Mouse (Mus musculus): ENCODE measurements around the gene Exosc5. TPM values are rescaled to one million over a fixed set of nuclear protein-coding genes. Genes with fewer than 3 reads are reported as not detected.

The Exosc5 gene
- polyA plus RNA-seq (2012; rRNA removed): 42.3 and 42.8 TPM in 2 replicates

DNA sequence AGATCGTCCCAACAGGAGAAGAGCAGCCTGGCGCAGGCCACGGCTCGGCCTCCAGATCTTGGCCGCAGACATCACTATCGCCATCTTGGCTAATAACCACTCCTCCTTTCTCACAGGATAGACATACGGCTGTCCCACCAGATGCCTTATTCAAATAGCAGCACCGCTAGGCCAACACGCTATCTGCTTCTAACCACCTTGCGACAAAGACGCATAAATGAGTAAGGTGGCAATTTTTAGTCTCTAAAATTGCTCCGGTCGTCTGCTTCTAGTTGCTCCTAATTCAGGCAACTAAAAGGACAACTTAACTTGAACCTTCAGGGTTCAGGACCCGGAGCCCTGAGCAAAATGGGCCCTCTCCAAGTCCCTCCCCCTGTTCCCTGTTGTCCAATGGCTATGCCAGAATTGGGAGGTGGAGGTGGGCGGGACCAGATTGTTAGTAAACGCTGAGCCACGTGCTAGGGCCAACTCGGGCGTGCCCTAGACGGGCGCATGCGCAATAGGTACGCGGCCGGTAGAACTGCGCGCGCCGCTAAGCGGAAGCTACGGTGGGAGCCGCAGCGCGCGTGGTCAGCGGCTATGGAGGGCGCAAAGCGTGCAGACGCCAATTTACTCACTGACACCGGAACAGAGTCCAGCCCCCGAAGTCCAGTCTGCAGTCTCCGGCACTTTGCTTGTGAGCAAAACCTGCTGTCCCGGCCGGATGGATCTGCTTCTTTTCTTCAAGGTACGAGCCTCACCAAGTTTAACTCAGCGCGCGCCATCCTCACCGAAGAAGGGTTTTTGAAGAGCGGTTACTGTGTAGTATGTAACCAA is at the start of gene Exosc5, which contains the start of gene Bckdha:
Gene Exosc5, plus strand, starts transcription at position 508 of the 816 bp plus-strand sequence.
Gene Bckdha, minus strand, starts transcription at position 325 of the 816 bp plus-strand sequence.
- Histone ChIP-seq H3K4me1 (ENCODE audit: control insufficient read depth, insufficient read depth, low read length) (peaks cover 12% of the 10 kb centered on the region), H3K27me3 (ENCODE audit: control insufficient read depth, insufficient read depth, low read length) (no peaks in the 10 kb centered on the region), H3K27ac (ENCODE audit: insufficient read depth, low read length) (peak within 1 kb of the TSS; percentile 94), H3K4me3 (replicated peaks; ENCODE audit: insufficient read depth, low read depth, low read length) (peak within 1 kb of the TSS; percentile 83)
- under 1% methylated on average over 50 of the region's 50 CpGs for WGBS
- peak; percentile 100 for DNase-seq
- TF ChIP-seq POLR2A (IDR thresholded peaks at IDR 0.05; ENCODE audit: borderline replicate concordance, insufficient read depth, low read length) (peak; percentile 81), CTCF (IDR thresholded peaks at IDR 0.05; ENCODE audit: borderline replicate concordance, insufficient read depth, low read depth, low read length) (no peak)

DNA sequence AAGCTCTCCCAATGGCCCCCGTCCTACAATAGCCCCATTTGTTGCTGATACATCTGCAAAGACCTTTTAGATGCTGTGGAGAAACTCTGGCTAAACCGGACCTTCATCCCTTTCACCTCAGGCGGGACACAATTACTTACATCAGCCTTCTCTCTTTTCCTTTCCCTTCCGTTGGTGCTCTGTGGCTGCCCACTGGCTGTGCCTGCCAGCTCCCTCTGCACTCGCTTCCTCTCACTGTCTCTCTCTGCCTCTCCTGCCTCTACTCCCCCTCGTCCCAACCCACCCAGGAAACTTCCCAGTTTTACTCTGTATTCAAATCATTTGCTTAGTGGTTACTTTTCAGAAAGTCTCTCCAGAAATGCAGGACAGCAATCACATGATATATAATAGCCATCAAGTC is 48.9 kb upstream of the Exosc5 start:
- DNase-seq: no peak
- WGBS: 46% methylated on average over 6 of the region's 6 CpGs
- TF ChIP-seq CTCF (IDR thresholded peaks at IDR 0.05; ENCODE audit: borderline replicate concordance, insufficient read depth, low read depth, low read length) (no peak), POLR2A (IDR thresholded peaks at IDR 0.05; ENCODE audit: borderline replicate concordance, insufficient read depth, low read length) (no peak)
- H3K4me1 ChIP-seq (ENCODE audit: control insufficient read depth, insufficient read depth, low read length): no peaks in the 10 kb centered on the region
- H3K27ac ChIP-seq (ENCODE audit: insufficient read depth, low read length): no peak overlapping the region
- no peak overlapping the region for H3K4me3 ChIP-seq (replicated peaks; ENCODE audit: insufficient read depth, low read depth, low read length)
- no peaks in the 10 kb centered on the region for H3K27me3 ChIP-seq (ENCODE audit: control insufficient read depth, insufficient read depth, low read length)

DNA sequence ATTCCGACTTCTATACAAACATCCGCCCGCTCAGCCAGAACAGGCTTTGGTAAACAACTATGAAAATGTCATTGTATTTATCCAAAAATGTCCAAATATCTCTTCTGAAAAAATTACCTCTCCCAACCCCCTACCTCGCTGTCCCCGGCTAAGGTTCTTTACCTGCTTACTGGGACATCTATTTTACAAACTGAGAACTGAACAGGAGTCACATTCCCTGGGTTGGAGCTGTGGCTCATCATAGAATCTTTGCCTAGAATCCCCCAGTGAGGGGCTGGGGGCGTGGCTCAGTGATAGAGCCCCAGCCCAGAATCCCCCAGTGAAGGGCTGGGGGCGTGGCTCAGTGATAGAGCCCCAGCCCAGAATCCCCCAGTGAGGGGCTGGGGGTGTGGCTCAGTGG is 47.5 kb upstream of the Exosc5 start:
- H3K27me3 ChIP-seq (ENCODE audit: control insufficient read depth, insufficient read depth, low read length): no peaks in the 10 kb centered on the region
- no peak overlapping the region for H3K27ac ChIP-seq (ENCODE audit: insufficient read depth, low read length)
- WGBS: 39% methylated on average over 7 of the region's 7 CpGs
- H3K4me1 ChIP-seq (ENCODE audit: control insufficient read depth, insufficient read depth, low read length): no peaks in the 10 kb centered on the region
- DNase-seq: no peak
- H3K4me3 ChIP-seq (replicated peaks; ENCODE audit: insufficient read depth, low read depth, low read length): no peak overlapping the region
- TF ChIP-seq POLR2A (IDR thresholded peaks at IDR 0.05; ENCODE audit: borderline replicate concordance, insufficient read depth, low read length) (no peak), CTCF (IDR thresholded peaks at IDR 0.05; ENCODE audit: borderline replicate concordance, insufficient read depth, low read depth, low read length) (no peak)

DNA sequence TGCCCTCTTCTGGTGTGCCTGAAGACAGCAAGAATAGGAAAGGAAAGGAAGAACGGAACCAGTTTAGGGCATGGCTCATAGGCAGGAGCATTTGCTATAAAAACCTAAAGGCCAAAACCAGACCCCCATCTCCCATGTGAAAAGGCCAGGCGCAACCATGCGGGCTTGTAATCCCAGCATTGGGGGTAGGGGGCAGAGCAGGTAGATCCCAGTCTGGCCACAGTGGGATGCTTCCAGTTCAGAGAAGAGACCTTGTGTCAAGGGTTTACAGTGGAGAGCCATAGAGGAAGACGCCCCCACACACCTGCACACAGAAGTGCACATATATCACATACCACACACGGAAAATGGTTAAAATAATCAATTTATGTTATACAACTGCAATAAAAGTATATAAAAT is 44.9 kb upstream of the Exosc5 start:
- Histone ChIP-seq H3K27ac (ENCODE audit: insufficient read depth, low read length) (no peak overlapping the region), H3K4me1 (ENCODE audit: control insufficient read depth, insufficient read depth, low read length) (no peaks in the 10 kb centered on the region), H3K27me3 (ENCODE audit: control insufficient read depth, insufficient read depth, low read length) (no peaks in the 10 kb centered on the region), H3K4me3 (replicated peaks; ENCODE audit: insufficient read depth, low read depth, low read length) (no peak overlapping the region)
- no peak for TF ChIP-seq POLR2A (IDR thresholded peaks at IDR 0.05; ENCODE audit: borderline replicate concordance, insufficient read depth, low read length)
- no peak for DNase-seq
- 93% methylated on average over 5 of the region's 5 CpGs for WGBS

DNA sequence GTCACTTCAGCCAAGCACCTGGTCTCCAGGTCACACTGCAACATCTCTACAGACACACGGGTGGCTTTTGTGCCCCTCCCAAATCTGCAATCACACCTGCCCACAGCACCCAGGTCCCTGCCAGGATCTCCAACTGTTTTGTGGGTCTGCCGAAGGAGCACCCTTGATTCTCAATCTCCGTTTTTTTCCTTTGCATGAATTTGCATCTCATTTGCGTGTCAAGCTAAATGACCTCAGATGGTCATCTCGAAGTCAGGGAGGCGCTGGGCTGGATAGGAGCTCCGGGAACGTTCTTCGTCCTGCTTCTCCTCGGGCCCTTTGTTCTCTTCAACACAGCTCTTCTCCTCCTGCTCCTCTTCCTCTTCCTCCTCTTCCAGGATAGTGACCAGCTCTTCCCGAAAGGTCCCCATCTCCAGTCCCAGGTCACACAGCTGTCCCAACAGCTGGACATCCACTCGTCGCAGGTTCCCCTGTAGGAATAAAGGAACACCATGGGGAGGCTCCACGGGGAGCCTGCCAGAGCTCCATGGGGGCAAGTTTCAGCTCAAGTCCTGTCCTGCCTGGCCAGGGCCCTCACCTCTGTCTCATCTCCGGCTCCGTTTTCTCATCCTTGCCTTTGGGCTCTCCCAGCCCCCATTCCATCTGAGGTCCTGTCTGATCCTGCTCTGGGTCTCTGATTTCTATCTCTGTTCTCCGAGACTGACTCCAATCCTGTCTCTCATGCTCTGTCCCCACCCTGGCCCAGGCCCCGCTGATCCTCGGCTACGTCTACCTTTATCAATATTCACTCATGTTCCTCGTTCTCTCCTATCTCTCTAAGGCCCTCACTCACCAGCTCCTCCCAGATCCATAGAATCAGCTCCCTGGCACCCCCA is 43.9 kb upstream of the Exosc5 start:
- TF ChIP-seq CTCF (IDR thresholded peaks at IDR 0.05; ENCODE audit: borderline replicate concordance, insufficient read depth, low read depth, low read length) (no peak), POLR2A (IDR thresholded peaks at IDR 0.05; ENCODE audit: borderline replicate concordance, insufficient read depth, low read length) (no peak)

DNA sequence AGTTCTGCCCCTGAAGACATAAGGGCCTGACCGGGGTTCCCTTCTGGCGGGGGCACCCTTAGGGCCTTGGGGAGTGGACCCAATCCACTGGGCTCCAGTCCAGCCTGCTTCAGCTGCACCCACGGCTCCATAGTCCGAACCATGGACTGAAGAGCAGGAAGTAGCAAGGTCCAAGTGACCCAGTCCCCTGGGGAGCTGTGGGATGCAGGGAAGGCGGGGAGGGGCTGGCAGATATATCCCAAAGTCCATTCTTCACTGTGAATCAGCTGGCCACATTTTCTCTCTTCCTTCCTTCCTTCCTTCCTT is 43.3 kb upstream of the Exosc5 start, which contains the start of gene Erich4:
Gene Erich4, minus strand, starts transcription at position 187 of the 306 bp plus-strand sequence.
- H3K27ac ChIP-seq (ENCODE audit: insufficient read depth, low read length): no peak within 1 kb of the TSS
- TF ChIP-seq CTCF (IDR thresholded peaks at IDR 0.05; ENCODE audit: borderline replicate concordance, insufficient read depth, low read depth, low read length): no peak
- TF ChIP-seq POLR2A (IDR thresholded peaks at IDR 0.05; ENCODE audit: borderline replicate concordance, insufficient read depth, low read length): no peak
- 64% methylated on average over 5 of the region's 5 CpGs for WGBS
- H3K4me3 ChIP-seq (replicated peaks; ENCODE audit: insufficient read depth, low read depth, low read length): no peak within 1 kb of the TSS
- no peaks in the 10 kb centered on the region for H3K4me1 ChIP-seq (ENCODE audit: control insufficient read depth, insufficient read depth, low read length)
- H3K27me3 ChIP-seq (ENCODE audit: control insufficient read depth, insufficient read depth, low read length): no peaks in the 10 kb centered on the region
- DNase-seq: no peak

More for the DNA sequence above, 43.9 kb upstream of the Exosc5 start:
- no peak overlapping the region for H3K27ac ChIP-seq (ENCODE audit: insufficient read depth, low read length)
- no peak for DNase-seq
- H3K4me3 ChIP-seq (replicated peaks; ENCODE audit: insufficient read depth, low read depth, low read length): no peak overlapping the region
- WGBS: 63% methylated on average over 21 of the region's 21 CpGs
- no peaks in the 10 kb centered on the region for H3K27me3 ChIP-seq (ENCODE audit: control insufficient read depth, insufficient read depth, low read length)
- no peaks in the 10 kb centered on the region for H3K4me1 ChIP-seq (ENCODE audit: control insufficient read depth, insufficient read depth, low read length)

DNA sequence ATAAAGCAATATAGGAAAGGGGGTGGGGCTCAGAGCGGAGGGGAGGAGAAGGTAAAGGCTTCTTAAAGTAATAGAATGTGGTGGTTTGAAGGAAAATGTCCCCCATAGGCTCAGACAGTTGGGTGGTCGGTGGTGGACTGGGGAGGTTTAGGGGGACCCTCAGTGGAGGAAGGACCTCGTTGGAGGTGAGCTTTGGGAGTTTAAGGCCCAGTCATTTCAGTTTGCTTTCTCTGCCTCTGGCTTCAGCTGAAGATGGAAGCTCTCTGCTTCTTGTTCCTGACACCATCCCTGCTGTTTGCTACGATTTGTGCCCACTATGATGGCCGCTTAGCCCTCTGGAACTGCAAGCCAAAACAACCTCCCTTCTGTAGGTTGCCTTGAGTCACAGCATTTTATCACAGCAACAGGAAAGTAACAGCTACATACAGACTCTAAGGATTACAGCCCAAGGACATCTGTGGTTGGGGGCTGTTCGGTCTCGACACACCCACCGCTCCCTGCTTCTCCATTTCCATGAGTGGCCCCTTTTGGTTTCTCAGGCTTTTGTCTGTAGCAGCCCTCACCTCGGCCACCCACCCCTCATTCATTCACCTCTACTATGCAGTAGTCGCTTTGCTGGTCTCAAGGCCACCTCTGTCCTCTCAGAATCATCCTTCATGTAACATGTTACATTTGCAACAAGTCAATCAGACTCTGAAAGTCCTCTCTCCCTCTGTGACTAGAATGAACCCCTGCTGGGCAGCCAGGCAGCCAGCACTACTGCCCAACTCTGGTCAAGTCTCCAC is 41.4 kb upstream of the Exosc5 start:
- Histone ChIP-seq H3K4me3 (replicated peaks; ENCODE audit: insufficient read depth, low read depth, low read length) (no peak overlapping the region), H3K27ac (ENCODE audit: insufficient read depth, low read length) (no peak overlapping the region), H3K27me3 (ENCODE audit: control insufficient read depth, insufficient read depth, low read length) (no peaks in the 10 kb centered on the region), H3K4me1 (ENCODE audit: control insufficient read depth, insufficient read depth, low read length) (no peaks in the 10 kb centered on the region)
- WGBS: 80% methylated on average over 10 of the region's 10 CpGs
- TF ChIP-seq CTCF (IDR thresholded peaks at IDR 0.05; ENCODE audit: borderline replicate concordance, insufficient read depth, low read depth, low read length): no peak
- TF ChIP-seq POLR2A (IDR thresholded peaks at IDR 0.05; ENCODE audit: borderline replicate concordance, insufficient read depth, low read length): no peak
- DNase-seq: no peak

Data from cerebellum, adult 2 months (tissue).